Mouse (Mus musculus) cerebellum, adult 2 months (tissue): Measurements from ENCODE around the gene Ttll11.

Experiments used
- CTCF ChIP-seq: fragments of 200-500 bp; IDR thresholded peaks from 2 replicates; pipeline ENCODE4 v1.5.1; 2011; ENCODE audit warnings: low read depth, mild to moderate bottlenecking, control low read depth, low read length, moderate library complexity, borderline replicate concordance; ENCODE audit not compliant: insufficient read depth
- POLR2A ChIP-seq: fragments of 200-500 bp; IDR thresholded peaks from 2 replicates; pipeline ENCODE4 v1.6.1; 2011; ENCODE audit warnings: low read length, control low read depth, borderline replicate concordance; ENCODE audit not compliant: insufficient read depth

DNA sequence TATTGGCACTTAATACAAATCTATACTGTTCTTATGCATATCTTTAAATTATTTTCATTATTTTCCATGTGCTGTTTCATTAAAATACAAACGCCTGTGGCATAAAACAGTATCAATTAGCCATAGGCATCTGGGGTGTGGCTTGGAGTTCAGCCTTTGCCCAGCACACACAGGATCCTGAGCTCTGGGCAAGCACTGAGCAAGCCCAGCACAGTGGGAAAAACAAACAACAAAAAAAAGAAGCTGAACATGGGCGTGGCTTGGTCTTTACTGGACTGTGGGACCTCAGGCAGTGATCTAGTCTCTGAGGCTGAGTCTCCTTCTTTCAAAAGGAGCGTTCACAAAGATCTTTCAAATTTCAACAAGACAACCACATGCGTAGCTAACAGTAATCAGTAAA lies 116.4 kb downstream of the Ttll11 start:
- TF ChIP-seq CTCF (no peak), POLR2A (no peak)
